Mouse (Mus musculus): ENCODE measurements around the gene Rdm1.

Rdm1 gene

DNA sequence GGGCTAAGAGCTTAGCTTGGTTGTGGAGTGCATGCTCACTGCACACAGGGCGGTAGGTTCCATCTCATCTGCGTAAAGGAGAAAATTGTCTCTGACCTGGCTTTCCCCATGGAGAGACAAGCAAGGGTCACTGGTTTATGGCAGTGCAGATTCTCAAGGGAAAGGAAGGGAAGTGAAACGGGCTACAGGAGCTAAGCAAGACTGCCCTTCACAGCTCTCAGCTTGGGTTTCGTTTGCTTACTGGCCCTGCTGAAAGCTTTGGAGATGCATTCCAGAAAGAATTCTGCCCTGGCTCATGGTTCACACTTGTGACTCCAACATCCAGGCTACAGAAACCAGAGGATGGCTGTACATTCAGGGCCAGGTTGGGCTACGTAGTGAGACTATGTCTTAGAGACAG is 51.8 kb downstream of the Rdm1 start:
- CTCF ChIA-PET = interaction anchor here in 3 of 4 experiments (0.5 to 4.5 kb wide), 12 partner anchors 10 to 402 kb away, joined by 3 to 14 read pairs (median 4); partner anchors contain the start of gene Dhx8 (in 2 of the 3)
- POLR2A ChIA-PET = interaction anchor here (0.6 to 10.8 kb wide), 31 partner anchors 9 to 242 kb away, joined by 3 to 224 read pairs (median 5); partner anchors contain the start of genes Arl4d (in 3 of the 4), Dhx8 (in 3 of the 4), Brca1 (in 1 of the 4) and Nbr1 (in 1 of the 4)

DNA sequence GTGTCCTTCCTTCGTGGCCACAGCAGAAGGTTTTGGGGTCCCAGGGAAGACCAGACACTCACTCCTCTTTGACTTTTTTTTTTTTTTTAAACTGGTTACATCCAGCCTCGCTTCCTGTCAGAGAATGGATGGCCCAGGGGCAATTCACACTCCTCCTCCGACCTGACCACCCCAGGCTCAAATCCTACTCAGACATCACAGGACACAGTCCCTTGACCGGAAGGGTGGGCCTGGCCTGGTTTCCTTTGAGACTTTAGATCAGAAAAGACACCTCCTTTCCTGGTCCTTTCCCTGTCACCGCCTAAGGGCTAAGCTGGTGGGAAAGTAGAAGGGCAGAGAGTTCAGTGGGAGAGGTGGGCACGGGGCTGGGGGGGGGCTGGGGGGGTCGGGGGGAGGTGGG is 52.9 kb downstream of the Rdm1 start:
- CTCF ChIA-PET = interaction anchor here (0.5 to 4.5 kb wide), 16 partner anchors 10 to 504 kb away, joined by 3 to 14 read pairs (median 4); partner anchors contain the start of gene Dhx8 (in 2 of the 4)
- POLR2A ChIA-PET = interaction anchor here (0.7 to 10.8 kb wide), 46 partner anchors 9 to 699 kb away, joined by 3 to 224 read pairs (median 4); partner anchors contain the start of genes Arl4d (in 3 of the 4), Dhx8 (in 3 of the 4), Brca1 (in 1 of the 4) and Nbr1 (in 1 of the 4)

DNA sequence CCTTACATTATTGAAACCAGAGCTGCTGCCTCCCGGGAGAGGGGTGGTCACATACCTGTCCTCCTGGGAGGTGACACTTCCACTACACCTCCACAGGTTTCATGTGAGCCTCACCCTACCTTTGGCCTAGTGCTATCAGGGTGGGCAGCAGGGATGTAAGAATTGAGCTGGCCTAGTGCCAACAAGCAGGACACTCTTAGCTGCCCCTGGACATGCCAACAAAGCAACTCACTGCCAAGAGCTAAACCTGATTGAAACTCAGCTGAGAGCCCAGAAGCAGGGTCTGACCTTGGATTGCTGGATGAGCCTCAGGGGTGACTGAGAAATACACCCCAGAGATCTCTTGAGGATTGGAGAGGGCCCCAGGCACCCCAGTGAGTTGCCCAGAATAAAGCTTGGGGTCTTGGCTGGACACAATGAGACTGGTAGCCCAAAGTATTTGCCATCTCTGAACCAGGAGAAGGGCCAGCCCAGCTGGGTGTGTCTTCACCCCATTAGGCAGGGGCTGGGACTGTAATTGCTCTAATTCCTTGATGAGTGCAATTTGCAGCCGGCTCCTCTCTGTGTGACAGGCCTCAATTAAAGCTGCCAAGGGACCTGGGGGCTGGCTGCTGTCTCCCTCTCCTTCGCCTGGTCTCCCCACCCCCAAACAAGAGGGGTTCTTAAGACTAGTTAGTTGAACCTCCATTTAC is 53.8 kb downstream of the Rdm1 start:
- POLR2A ChIA-PET = interaction anchor here (0.6 to 10.8 kb wide), 42 partner anchors 7 to 1081 kb away, joined by 3 to 224 read pairs (median 5); partner anchors contain the start of genes Arl4d (in 3 of the 4), Dhx8 (in 3 of the 4) and Rpl27 (in 1 of the 4)

DNA sequence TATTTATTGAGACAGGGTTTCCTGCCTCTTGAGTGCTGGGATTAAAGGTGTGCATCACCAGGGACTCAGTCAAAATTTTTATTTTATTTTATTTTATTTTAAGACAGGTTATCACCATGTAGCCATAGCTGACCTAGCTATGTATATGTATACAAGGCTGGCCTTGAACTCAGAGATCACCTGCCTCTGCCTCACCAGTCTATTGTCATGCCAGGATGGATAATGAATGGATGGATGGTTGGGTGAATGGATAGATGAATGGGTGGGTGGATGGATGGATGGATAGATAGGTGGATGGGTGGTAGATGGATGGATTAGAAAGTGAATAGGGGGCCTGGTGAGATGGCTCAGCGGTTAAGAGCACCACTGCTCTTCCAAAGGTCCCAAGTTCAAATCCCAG is 55.0 kb downstream of the Rdm1 start:
- ChIA-PET CTCF (interaction anchor here in 1 of 4 experiments (1.2 kb wide), 1 partner anchor 51 kb away, joined by 3 read pairs; the partner anchor contains the start of gene Dhx8), POLR2A (interaction anchor here in 3 of 4 experiments (0.6 to 10.8 kb wide), 20 partner anchors 8 to 51 kb away, joined by 3 to 224 read pairs (median 14); partner anchors contain the start of genes Arl4d (in 3 of the 3) and Dhx8 (in 2 of the 3))

More for the DNA sequence above, 53.8 kb downstream of the Rdm1 start:
- CTCF ChIA-PET = interaction anchor here (0.6 to 1.7 kb wide), 10 partner anchors 12 to 505 kb away, joined by 3 to 8 read pairs (median 4); partner anchors contain the start of gene Dhx8 (in 1 of the 4)

DNA sequence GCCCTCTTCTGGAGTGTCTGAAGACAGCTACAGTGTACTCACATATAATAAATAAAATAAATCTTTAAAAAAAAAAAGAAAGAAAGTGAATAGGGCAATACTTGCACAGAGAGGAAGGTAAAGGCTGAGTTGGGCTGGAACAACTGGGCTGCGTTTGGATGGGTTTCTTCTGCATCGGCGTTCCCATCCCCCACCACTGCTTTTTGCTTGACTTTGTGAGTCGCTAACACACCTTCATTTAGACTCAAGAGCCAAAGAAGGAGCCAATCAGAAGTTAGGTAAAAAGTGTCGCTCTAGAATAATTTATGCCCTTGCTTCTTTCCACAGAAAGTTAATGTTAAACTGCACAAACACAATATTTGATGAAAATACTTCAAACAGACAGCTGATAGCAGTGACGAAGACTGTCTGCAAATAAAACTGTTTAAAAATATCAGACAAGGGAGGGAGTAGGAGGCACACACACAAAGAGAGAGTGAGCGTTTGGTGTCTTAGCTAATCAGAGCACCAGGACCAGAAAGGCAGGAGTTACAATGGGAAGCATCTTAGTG is 55.5 kb downstream of the Rdm1 start:
- CTCF ChIA-PET = interaction anchor here in 2 of 4 experiments (0.7 to 1.2 kb wide), 2 partner anchors 9 to 50 kb away, joined by 3 read pairs; partner anchors contain the start of gene Dhx8 (in 1 of the 2)

More for the DNA sequence above, 55.5 kb downstream of the Rdm1 start:
- POLR2A ChIA-PET = interaction anchor here in 3 of 4 experiments (0.6 to 10.8 kb wide), 11 partner anchors 9 to 51 kb away, joined by 3 to 224 read pairs (median 7); partner anchors contain the start of genes Arl4d (in 2 of the 3) and Dhx8 (in 1 of the 3)

All from embryonic stem cell, embryonic (primary cell).